Mouse (Mus musculus) MEL (cell line): ENCODE measurements around the gene Frem2.

ENCODE experiments used
- BHLHE40 ChIP-seq: IDR thresholded peaks from 2 replicates; pipeline ENCODE4 v1.6.1; 2012; ENCODE audit warnings: low read depth, mild to moderate bottlenecking, inconsistent platforms, low read length, improper control_type of control experiment, borderline replicate concordance
- CHD1 ChIP-seq: IDR thresholded peaks from 2 replicates; pipeline ENCODE4 v1.6.1; 2012; ENCODE audit warnings: low read depth, mild to moderate bottlenecking, inconsistent platforms, low read length, improper control_type of control experiment
- CTCF ChIP-seq, 3 experiments: IDR thresholded peaks in 2 of 3; conservative IDR thresholded peaks in 1 of 3; 2 replicates each; pipeline ENCODE4 v1.5.1; 2011 to 2012; ENCODE audit warnings: low read length in 3 of 3, low read depth in 2 of 3, mild to moderate bottlenecking in 2 of 3, improper control_type of control experiment in 1 of 3, inconsistent platforms in 1 of 3, mixed read lengths in 1 of 3, moderate library complexity in 1 of 3; ENCODE audit not compliant: control insufficient read depth in 1 of 3, insufficient read depth in 1 of 3, poor library complexity in 1 of 3, severe bottlenecking in 1 of 3
- E2F4 ChIP-seq: IDR thresholded peaks from 2 replicates; pipeline ENCODE4 v1.6.1; 2011; ENCODE audit warnings: low read depth, low read length, improper control_type of control experiment, borderline replicate concordance
- EP300 ChIP-seq, 2 experiments: IDR thresholded peaks; 2 replicates each; pipeline ENCODE4 v1.6.1; 2011; ENCODE audit warnings: improper control_type of control experiment in 2 of 2, low read length in 2 of 2, low read depth in 1 of 2, mild to moderate bottlenecking in 1 of 2
- GATA1 ChIP-seq: IDR thresholded peaks from 2 replicates; pipeline ENCODE4 v1.6.1; 2011; ENCODE audit warnings: low read depth, low read length, improper control_type of control experiment
- JUND ChIP-seq: IDR thresholded peaks from 2 replicates; pipeline ENCODE4 v1.6.1; 2011; ENCODE audit warnings: low read depth, mild to moderate bottlenecking, improper control_type of control experiment, low read length
- POLR2A ChIP-seq, 2 experiments: IDR thresholded peaks; 2 replicates each; pipeline ENCODE4 v1.6.1; 2011 to 2012; ENCODE audit warnings: low read length in 2 of 2, mild to moderate bottlenecking in 2 of 2, control low read depth in 1 of 2, improper control_type of control experiment in 1 of 2, low read depth in 1 of 2, moderate library complexity in 1 of 2; ENCODE audit not compliant: control insufficient read depth in 1 of 2, insufficient read depth in 1 of 2, poor library complexity in 1 of 2
- TAL1 ChIP-seq: IDR thresholded peaks from 2 replicates; pipeline ENCODE4 v1.6.1; 2012; ENCODE audit warnings: mild to moderate bottlenecking, inconsistent platforms, low read length, moderate library complexity, mixed read lengths
- TCF12 ChIP-seq: IDR thresholded peaks from 2 replicates; pipeline ENCODE4 v1.6.1; 2014; ENCODE audit warnings: low read depth, mild to moderate bottlenecking, inconsistent platforms, low read length, improper control_type of control experiment, moderate library complexity

DNA sequence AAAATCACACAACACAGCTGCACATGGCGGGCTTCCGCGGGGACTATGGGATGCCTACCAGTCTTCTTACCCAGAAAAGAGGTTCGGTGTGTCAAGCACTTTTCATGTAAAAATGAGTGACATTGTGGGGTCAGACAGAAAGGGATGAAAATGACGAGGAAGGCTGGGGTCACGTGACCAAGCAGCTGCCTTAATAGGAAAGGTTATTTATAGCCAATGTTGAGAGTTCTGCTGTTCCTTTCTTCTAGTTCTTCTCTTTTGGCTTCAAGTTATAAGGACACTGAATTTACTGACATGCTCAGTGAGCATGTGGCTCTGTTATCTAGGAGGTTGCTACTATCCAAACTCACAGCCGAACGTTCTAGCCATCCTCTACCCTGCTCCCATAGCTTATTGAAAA lies 73.9 kb downstream of the Frem2 start:
- TF ChIP-seq TAL1: no peak
- TF ChIP-seq POLR2A (IDR thresholded peaks at IDR 0.05; ENCODE audit: control insufficient read depth in 1 of 2, insufficient read depth in 1 of 2, low read depth in 1 of 2, low read length in 2 of 2, poor library complexity in 1 of 2): no peak
- TF ChIP-seq CTCF (IDR thresholded peaks at IDR 0.05 in 2 of 3, conservative IDR thresholded peaks at IDR 0.05 in 1 of 3; ENCODE audit: control insufficient read depth in 1 of 3, insufficient read depth in 1 of 3, low read depth in 2 of 3, low read length in 3 of 3, poor library complexity in 1 of 3, severe bottlenecking in 1 of 3): no peak
- TF ChIP-seq JUND: no peak
- TF ChIP-seq CHD1: no peak
- no peak for TF ChIP-seq E2F4
- no peak for TF ChIP-seq EP300 (IDR thresholded peaks at IDR 0.05; ENCODE audit: low read depth in 1 of 2, low read length in 2 of 2)
- no peak for TF ChIP-seq BHLHE40
- TF ChIP-seq TCF12: no peak
- no peak for TF ChIP-seq GATA1
